ENCODE assay signal across 8 mouse cellular contexts in the genomic region with DNA sequence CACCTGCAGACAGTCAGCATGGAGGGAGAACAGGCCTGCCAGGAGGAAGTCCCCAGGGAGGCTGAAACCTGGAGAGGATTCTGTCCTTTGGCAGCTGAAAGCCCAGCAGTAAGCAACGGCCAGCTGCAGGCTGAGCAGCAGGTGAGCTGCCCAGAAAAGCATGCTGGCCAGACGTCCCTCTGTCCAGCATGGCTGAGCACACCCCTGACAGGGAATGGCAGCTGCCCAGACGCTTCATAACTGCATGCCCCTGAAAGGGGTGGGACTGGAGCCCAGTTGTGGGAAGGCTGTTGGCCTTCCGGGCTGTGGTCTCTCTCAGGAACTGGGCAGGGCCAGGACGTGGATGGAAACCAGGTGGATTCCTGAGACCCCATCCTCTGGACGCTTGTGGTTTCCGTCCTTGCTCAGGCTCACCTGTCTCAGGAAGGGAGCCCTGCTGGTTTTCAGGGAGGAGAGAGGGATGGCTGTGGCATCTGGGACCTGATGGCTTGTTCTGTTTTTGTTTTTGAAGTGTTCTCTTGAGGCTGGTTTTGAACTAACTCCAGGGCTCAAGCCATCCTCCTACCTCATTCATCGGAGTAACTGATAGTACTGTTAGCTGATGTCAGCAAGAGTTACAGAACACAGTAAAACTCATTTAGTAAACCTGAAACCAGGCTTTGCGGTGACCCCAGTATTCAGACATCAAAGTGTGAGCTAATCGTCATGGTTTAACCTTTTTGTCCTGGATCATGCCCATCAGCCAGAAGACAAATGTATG. TPM values are rescaled to one million over a fixed set of nuclear protein-coding genes. Genes with fewer than 3 reads are reported as not detected.
DNase-seq lines count a peak whose midpoint lies in the region; ATAC-seq and TF ChIP-seq lines count a peak whose summit lies in the region.

A gene (minus strand): TSS at position 344 of the 760 bp plus-strand sequence.

- H3K4me3 ChIP-seq in liver, adult 2 months (ENCODE audit: insufficient read depth, low read depth, low read length): peak within 1 kb of the TSS; percentile 97
- peak within 1 kb of the TSS; percentile 92 for H3K4me3 ChIP-seq in hindbrain, embryonic 14.5 days (replicated peaks; ENCODE audit: low read length)
- H3K4me3 ChIP-seq in midbrain, embryonic 15.5 days: peak within 1 kb of the TSS; percentile 93

- TF ChIP-seq POLR2A in liver, adult 2 months (IDR thresholded peaks at IDR 0.05; ENCODE audit: extremely low read depth, insufficient read depth, low read length): no peak

- no peak within 1 kb of the TSS; the same call in 1 of the 2 replicates for H3K27ac ChIP-seq in liver, adult 2 months (replicated peaks; ENCODE audit: insufficient read depth, low read depth, low read length)
- no peak within 1 kb of the TSS for H3K27ac ChIP-seq in hindbrain, embryonic 14.5 days
- peak within 1 kb of the TSS; percentile 52; the same call in 1 of the 2 replicates for H3K27ac ChIP-seq in midbrain, embryonic 15.5 days

- intact Hi-C loops in left cerebral cortex, postnatal 25 days (cut with DNase I): loop anchor here (2.0 kb wide), 1 partner anchor 48 kb away; no protein-coding TSS in a partner anchor

- peaks cover 7% of the 10 kb centered on the region; the same call in 1 of the 2 replicates for H3K4me1 ChIP-seq in liver, adult 2 months (ENCODE audit: control insufficient read depth, insufficient read depth, low read length)
- H3K4me1 ChIP-seq in hindbrain, embryonic 14.5 days (replicated peaks; ENCODE audit: control insufficient read depth, insufficient read depth, low read length): peaks cover 8% of the 10 kb centered on the region
- peaks cover 18% of the 10 kb centered on the region for H3K4me1 ChIP-seq in midbrain, embryonic 15.5 days

- H3K79me2 ChIP-seq in liver, adult 2 months (ENCODE audit: control insufficient read depth, insufficient read depth, low read length): peaks cover 21% of the 10 kb centered on the region

- peak; percentile 59 for ATAC-seq in common myeloid progenitor, adult 5-6 weeks (replicated peaks; ENCODE audit: low read depth, poor library complexity, severe bottlenecking)
- ATAC-seq in hindbrain, embryonic 14.5 days (ENCODE audit: low FRiP score): no peak
- no peak; the same call in 1 of the 2 replicates for ATAC-seq in midbrain, embryonic 15.5 days (replicated peaks)

- TF ChIP-seq CTCF in liver, adult 2 months (IDR thresholded peaks at IDR 0.05; ENCODE audit: low read depth, low read length): no peak

- H3K9ac ChIP-seq in liver, adult 2 months (ENCODE audit: low read depth, low read length): peak within 1 kb of the TSS; percentile 97
- peak within 1 kb of the TSS; percentile 74 for H3K9ac ChIP-seq in hindbrain, embryonic 14.5 days
- H3K9ac ChIP-seq in midbrain, embryonic 15.5 days: peak within 1 kb of the TSS; percentile 74

- DNase-seq in liver, adult 2 months (ENCODE audit: extremely low read depth, low read depth, low spot score): no peak
- no peak for DNase-seq in liver
- DNase-seq in hindbrain, embryonic 14.5 days (ENCODE audit: low spot score): no peak
- no peak for DNase-seq in thymus, postnatal 14 days
- no peak for DNase-seq in c-Kit-positive CD71-positive TER-119-positive erythroid progenitor cells, embryonic 14.5 days (ENCODE audit: low spot score)
- no peak for DNase-seq in left cerebral cortex, postnatal 25 days (ENCODE audit: low spot score in 2 of 2)

- peaks cover 5% of the 10 kb centered on the region for H3K36me3 ChIP-seq in liver, adult 2 months (ENCODE audit: control insufficient read depth, insufficient read depth, low read length)
- H3K36me3 ChIP-seq in hindbrain, embryonic 14.5 days (replicated peaks; ENCODE audit: control insufficient read depth, insufficient read depth): peaks cover 27% of the 10 kb centered on the region
- peaks cover 20% of the 10 kb centered on the region; the same call in 1 of the 2 replicates for H3K36me3 ChIP-seq in midbrain, embryonic 15.5 days (replicated peaks)

- no peaks in the 10 kb centered on the region for H3K9me3 ChIP-seq in hindbrain, embryonic 14.5 days (ENCODE audit: control insufficient read depth, low read length)
- no peaks in the 10 kb centered on the region for H3K9me3 ChIP-seq in midbrain, embryonic 15.5 days

- 57% methylated on average over 10 of the region's 10 CpGs for WGBS in liver, adult 2 months
- WGBS in hindbrain, embryonic 14.5 days: 50% methylated on average over 10 of the region's 10 CpGs
- 50% methylated on average over 10 of the region's 10 CpGs for WGBS in midbrain, embryonic 15.5 days

- H3K27me3 ChIP-seq in liver, adult 2 months (ENCODE audit: control insufficient read depth, insufficient read depth, low read length): no peaks in the 10 kb centered on the region
- H3K27me3 ChIP-seq in hindbrain, embryonic 14.5 days (ENCODE audit: control insufficient read depth, insufficient read depth, low read length): no peaks in the 10 kb centered on the region
- H3K27me3 ChIP-seq in midbrain, embryonic 15.5 days (replicated peaks): no peaks in the 10 kb centered on the region

- H3K4me2 ChIP-seq in hindbrain, embryonic 14.5 days (replicated peaks): peak within 1 kb of the TSS; percentile 97
- H3K4me2 ChIP-seq in midbrain, embryonic 15.5 days: peak within 1 kb of the TSS; percentile 96

RNA-seq across cellular contexts. Expression of the gene that starts here (rescaled TPM):
- not detected in 2 replicates for total RNA-seq in liver, adult 2 months (2014; rRNA removed)
- not detected in 2 replicates for polyA plus RNA-seq in liver, adult 2 months (2012; rRNA removed)
- total RNA-seq in common myeloid progenitor, adult 5-6 weeks (2017): 0.49 and 1.5 TPM in 2 replicates
- polyA plus RNA-seq in hindbrain, embryonic 14.5 days (2014; fragmentation: Nextera tagmentation; extraction: Ambion mirVana): 0.90 and 1.0 TPM in 2 replicates
- polyA plus RNA-seq in midbrain, embryonic 15.5 days (2015; fragmentation: Nextera tagmentation; extraction: Ambion mirVana): 1.5 and 1.6 TPM in 2 replicates
- total RNA-seq in left cerebral cortex, postnatal 25 days (2021): under 1 TPM; 0.37 to 0.76 TPM
